Mouse (Mus musculus) brain, embryonic 14.5 days (tissue): Measurements from ENCODE around the gene Ogg1. TPM values are rescaled to one million over a fixed set of nuclear protein-coding genes. Genes with fewer than 3 reads are reported as not detected.

Experiments used
- DNase-seq: peaks from one replicate; pipeline ENCODE4 v3.0.0-alpha.2; 2011; ENCODE audit warnings: low read depth
- CTCF ChIP-seq: fragments of 200-500 bp; IDR thresholded peaks from 2 replicates; pipeline ENCODE4 v1.5.1; 2012; ENCODE audit warnings: inconsistent platforms, mild to moderate bottlenecking, moderate library complexity, borderline replicate concordance; ENCODE audit not compliant: insufficient read depth, insufficient read length; ENCODE audit errors: extremely low read depth
- POLR2A ChIP-seq: fragments of 200-500 bp; IDR thresholded peaks from 2 replicates; pipeline ENCODE4 v1.6.1; 2012; ENCODE audit warnings: mild to moderate bottlenecking, inconsistent platforms, borderline replicate concordance; ENCODE audit not compliant: poor library complexity, insufficient read depth, insufficient read length, severe bottlenecking; ENCODE audit errors: extremely low read depth
- polyA plus RNA-seq: library from polyadenylated mRNA; depleted of rRNA; stranded (reverse); fragments of >200 nt; gene quantifications from 2 replicates; pipeline ENCODE4 v1.2.3, GENCODE M21; 2012; rRNA removed

Ogg1 gene
- polyA plus RNA-seq, 1 experiment, result 13.2 TPM

DNA sequence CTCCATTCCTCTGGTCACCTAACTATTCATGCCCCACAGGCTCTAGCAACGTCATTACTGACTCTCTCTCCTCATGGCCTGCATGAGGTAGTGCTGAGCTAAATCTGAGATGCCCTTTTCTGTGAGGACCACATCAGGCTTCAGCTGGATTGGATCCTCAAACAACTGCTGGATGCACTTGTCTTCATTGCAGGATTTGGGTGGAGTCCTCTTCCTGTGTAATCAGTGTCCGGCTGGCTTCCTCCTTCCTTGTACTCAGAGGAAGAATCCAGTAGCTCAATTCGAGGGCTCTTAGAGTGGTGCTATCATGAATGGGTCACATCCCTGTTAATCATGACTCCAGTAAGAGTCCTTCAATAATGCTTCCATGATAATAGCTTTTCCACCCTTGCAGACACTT, 26.9 kb downstream of the Ogg1 start:
- DNase-seq, result no peak
- TF ChIP-seq POLR2A (no peak), CTCF (no peak)

DNA sequence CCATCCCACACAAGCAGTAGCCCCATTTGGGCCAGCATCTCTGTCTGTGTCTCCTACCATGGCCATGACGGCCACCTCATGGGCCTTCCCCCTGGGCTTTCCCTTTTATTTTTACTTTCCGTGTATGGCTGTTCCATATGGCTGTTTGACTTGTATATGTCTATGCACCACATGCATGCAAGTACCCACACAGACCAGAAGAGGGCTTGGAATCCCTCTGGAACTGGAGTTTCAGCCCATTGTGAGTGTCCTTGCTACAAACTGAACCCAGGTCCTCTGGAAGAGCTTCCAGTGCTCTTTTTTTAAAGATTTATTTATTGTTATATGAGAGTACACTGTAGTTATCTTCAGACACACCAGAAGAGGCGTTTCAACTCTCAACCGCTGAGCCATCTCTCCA, 34.7 kb downstream of the Ogg1 start:
- no peak for DNase-seq
- TF ChIP-seq POLR2A, result no peak
- TF ChIP-seq CTCF, result no peak

DNA sequence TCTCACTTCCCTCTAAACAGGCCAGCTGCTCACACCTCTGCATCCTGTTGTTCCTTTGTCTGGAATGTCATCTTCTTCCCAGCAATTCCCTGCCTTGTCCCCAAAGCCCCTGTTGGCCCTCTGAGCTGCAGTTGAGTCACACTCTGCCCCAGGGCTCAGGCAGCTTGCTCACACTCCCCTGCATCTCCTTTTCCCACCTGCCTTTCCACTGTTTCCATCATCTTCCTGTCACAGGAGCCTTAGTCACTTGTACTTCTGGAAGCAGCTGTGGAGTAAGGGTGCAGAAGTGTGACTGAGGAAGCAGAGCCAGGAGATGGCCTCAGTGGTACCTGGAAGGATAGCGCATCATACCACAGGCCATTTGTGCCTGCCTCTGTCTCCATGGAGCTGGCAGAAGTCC, 35.5 kb downstream of the Ogg1 start:
- TF ChIP-seq POLR2A (no peak), CTCF (no peak)
- no peak for DNase-seq

DNA sequence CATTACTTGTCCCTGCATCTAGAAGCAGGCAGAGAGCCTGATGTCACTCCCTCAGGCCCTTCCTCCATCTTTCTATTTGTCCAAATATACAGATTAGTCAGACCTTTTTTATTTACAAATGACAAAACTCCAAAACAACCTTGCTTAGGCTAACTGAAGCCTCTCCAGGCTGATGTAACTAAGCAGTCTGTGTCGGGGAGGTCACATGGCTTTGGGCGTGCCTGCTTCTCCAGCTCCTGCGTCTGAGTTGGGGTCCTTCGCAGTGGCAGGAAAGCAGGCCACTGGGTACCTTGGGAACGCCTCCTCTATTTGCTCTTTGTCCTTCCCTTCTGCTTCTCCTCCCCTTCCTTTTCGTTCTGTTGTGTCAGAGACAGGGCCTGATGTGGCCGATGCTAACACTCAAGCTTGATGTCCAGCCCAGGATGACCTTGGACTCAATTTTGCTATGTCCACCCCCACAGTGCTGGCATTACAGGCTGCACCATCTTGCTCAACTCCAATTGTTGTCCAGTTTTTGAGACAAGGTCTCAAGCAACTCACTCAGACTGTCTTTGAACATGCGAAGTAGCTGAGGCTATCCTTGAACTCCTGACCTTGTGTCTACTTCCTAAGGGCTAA, 37.9 kb downstream of the Ogg1 start:
- TF ChIP-seq CTCF (no peak), POLR2A (no peak)
- no peak for DNase-seq

DNA sequence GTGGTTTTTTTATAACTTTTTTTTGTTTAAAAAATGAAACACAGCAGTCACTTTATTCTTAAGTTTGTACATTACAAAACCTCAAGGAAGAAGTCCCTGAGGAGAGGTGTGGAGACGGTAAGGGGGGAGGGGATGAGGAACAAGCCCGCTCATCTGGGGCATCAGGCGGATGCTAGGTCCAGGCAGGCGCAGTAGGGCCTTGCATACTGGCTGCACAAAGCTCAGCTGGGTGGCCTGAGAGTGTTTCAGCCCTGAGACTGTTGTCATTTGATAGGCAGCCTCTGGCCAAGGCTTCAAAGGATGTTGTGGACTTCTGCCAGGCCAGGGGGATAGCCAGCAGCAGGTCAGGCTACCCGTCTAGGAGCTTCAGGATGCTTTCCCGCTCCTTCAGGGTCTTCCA, 39.9 kb downstream of the Ogg1 start:
- no peak for DNase-seq
- no peak for TF ChIP-seq POLR2A
- TF ChIP-seq CTCF, result no peak

DNA sequence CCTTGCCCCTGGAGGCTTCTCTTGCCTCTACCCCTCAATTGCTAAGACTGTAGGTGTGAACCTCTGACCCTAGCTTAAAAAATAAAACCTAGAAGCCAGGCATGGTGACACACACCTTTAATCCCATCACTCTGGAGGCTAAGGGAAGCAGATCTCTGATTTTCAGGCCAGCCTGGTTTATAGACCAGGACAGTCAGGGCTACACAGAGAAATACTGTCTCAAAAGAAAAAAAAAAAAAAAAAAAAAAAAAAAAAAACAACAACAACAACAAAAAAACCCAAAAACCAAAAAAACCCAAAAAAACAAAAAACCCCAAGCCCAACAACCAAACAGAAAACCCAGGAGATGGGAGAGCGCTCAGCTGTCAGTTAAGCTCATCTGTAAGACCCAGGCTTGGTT, 40.8 kb downstream of the Ogg1 start:
- TF ChIP-seq POLR2A, result no peak
- TF ChIP-seq CTCF, result no peak
- no peak for DNase-seq

DNA sequence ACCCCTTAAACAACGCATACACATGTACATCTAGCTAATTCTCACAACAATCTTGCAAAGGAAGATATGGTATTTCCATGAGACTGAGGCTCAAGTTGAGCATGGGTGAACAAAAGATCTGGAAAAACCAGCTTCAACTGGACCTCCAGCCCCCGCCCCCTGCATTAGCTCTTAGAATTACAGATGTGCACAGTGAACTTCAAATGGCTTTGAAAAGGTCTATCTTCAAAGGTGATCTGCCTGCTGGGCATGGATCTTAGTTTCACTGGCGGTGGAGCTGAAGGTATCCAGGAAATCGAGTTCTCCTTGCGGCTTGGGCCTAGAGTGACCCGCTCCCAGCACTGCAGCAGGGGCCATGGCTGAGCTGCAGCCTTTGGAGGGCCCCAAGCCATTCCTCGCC, 41.4 kb downstream of the Ogg1 start:
- no peak for TF ChIP-seq POLR2A
- no peak for TF ChIP-seq CTCF
- DNase-seq, result no peak

DNA sequence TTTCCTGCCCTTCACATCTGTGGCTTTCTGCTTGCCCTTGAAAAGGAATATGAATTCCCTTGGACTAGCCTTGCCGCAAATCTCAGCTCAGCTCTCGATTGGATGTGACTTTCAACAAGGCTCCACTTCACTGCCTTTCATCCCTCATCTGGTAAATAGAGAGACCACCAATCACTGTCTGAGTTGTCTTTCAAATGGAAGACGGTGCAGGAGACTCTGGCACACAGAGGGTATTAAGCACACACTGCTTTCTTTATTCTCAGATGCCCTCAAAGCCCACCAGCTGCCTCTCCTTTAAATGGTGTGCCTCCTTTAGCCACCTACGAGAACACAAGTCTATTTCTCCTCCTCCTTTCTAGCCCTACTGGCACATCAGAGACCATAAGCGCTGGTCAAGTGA, 41.8 kb downstream of the Ogg1 start:
- no peak for TF ChIP-seq POLR2A
- TF ChIP-seq CTCF, result no peak
- no peak for DNase-seq

DNA sequence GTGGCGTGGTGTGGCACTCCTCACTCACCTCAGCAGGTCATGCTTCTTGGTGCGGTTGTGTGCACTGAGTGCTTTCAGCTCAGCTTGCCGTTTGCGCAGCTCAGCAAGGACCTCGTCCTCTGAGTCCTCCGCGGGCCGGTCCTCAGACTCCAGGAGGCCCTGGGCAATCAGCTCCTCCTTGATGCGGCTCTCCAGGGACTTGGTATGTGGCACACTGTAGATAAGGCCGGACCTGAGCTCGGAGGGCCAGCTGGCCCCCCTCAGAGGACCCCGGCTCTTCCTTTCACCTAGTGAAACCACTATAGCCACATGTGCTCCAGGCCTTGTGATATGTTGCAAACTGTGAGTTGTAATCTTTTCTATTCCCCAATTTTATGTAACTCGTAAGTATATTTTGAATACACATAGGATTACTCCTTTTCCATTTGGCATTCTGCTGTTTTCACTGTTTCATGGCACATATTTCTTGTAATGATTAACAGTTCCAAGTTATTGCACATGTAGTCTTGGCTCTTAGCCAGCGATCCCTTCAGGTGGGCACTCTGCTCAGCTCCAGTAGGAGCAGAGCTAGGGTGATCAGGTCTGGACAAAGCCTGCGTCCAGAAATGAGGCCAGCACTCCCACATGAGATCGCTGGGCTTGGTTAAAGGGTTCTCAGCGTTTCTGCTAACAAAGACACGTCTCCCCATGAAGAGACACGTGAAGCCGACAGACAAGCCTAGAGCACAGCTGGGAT, 43.6 kb downstream of the Ogg1 start:
- no peak for TF ChIP-seq POLR2A
- no peak for TF ChIP-seq CTCF
- no peak for DNase-seq

DNA sequence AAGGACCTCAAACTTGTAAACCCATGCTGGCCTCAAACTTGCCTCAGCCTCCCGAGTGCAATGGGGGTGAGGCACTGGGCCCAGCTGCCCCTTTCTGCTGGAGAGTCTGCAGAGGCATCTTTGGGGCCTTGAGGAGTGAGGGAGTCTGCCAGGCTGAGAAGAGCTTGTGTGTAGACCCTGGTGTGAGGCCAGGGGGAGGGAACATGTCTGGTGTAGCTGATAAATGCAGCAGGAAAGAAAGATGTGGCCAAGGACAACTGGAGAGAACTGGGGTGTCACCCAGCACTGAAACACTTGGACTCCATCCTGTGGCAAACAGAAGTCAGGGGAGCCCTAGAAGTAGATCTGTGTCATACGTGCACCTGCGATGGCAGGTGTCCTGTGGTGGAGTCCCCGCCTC, 46.7 kb downstream of the Ogg1 start:
- DNase-seq, result no peak
- no peak for TF ChIP-seq POLR2A
- no peak for TF ChIP-seq CTCF

DNA sequence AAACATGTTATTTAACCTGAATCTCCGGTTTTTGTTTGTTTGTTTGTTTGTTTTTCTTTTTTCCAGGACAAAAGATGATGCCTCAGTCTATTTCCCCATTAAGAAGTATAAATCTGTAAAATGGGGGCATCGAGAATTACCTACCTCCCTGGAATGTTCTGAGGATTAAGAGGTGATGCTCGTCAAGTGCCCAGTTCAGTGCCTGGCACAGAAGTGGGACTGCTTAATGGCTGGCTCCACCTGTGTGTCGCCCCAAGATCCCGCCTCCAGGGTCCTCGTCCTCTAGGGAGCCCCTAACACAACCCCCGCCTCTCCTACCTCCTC, 50.4 kb downstream of the Ogg1 start:
- TF ChIP-seq CTCF, result no peak
- TF ChIP-seq POLR2A, result no peak
- DNase-seq, result no peak

DNA sequence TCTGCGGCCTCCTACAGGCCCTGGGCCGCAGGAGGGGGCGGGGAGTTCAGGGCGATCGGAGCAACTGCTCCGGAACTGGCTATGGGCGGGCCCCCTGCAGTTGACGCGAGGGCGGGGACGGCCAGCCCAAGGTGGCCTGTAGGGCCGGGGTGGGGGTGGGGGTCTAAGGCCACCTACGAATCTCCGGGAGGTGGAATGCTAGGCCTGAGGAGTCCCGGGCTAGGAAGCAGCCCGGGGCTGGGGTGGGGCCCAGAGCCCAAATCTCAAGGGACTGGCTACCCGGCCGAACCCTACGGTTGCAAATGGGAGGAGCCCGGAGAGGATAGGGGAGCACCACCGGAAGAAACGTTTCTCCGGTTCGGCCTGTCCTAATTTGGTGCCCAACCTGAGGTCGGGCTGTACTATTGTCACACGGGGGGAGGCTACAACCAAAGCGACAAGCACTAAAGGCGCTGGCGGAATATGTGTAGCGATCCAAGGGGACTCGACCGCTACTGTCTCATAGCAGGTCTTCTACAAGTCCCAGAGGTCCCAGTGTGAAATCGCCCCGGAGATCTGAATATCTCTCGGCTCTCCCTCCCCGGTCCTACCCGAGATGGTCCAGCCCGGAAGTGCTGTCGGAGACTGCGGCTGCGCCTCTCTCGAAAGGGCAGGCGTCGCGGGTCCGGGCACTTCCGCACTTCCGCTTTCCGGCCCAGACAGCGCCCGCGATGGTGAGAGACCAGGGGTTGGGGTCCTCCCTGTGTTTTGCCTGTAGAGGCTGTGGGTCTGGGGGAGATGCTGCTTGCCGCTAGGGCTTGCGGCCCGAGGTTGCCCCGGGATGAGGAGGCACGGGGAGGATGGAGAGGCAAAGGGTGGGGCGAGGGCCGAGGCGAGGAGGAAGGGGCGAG, 51.0 kb downstream of the Ogg1 start, which contains the start of the genes Tada3 and Arpc4:
Gene Tada3 (minus strand): TSS at position 388 of the 890 bp plus-strand sequence.
Gene Arpc4 (plus strand): TSS at position 620 of the 890 bp plus-strand sequence.
- DNase-seq, result peak; percentile 97
- no peak for TF ChIP-seq CTCF
- TF ChIP-seq POLR2A, result peak; percentile 49; the same call in 1 of the 2 replicates

DNA sequence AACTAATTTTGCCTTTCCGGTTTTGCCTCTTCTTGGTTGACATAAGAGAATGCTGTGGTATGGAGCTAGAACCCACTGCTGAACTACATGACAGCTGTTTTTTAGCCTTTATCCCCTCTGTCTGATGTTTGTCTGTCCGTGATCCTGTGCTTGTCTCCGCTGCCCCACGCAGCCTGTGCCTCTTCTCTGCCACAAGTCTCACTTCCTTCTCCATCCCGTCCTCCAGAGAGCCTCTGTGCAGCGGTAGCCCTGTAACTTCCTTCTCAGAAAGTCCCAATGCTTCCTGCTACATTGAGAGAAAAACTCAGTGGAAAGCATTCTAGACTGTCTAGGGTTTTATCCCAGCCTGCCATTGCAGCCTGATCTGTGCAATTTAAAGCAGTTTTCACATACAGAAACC, 52.5 kb downstream of the Ogg1 start:
- TF ChIP-seq CTCF (no peak), POLR2A (no peak)
- DNase-seq, result no peak

DNA sequence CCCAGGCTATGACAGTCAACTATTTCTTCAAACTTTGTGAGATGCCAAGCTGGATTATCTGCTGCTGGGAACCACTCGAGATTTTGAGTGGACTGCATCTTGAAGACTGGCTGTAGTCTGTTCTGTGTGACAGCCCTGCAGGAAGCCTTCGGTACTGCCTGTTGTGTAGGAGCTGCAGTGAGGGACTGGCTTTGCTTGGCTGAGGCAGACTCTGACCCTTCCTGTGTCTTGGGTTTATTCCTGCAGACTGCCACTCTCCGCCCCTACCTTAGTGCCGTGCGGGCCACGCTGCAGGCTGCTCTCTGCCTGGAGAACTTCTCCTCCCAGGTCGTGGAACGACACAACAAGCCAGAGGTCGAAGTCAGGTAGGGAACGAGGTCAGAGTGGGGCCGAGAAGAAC, 53.7 kb downstream of the Ogg1 start:
- TF ChIP-seq POLR2A, result no peak
- TF ChIP-seq CTCF, result no peak
- no peak for DNase-seq

DNA sequence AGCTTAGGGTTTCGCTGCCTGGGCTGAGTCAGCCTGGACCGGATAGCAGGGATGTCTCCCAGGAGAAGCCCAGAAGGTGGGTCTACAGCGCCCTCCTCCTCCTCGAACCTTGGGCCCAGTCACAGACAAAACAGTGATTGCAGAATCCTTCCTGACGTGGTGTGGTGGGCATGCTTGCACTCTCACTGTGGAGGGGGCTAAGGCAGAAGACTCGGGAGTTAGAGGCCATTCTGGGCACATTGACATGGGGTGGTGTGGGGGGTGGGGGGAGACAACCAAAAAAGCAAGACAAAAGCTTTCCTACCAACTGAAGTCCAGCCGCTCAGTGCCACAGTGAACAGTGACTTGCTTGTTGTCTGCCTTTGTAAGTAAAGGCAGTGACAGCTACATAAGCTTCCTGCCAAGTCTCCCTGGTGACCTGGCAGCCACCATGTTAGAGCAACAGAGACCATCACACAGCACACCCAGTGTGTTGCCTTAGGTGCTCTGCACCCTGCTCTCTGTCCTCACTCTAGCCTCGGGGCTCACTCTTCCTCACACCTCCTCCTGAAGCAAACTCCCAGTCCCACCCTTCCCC, 57.7 kb downstream of the Ogg1 start:
- TF ChIP-seq POLR2A, result no peak
- TF ChIP-seq CTCF, result no peak
- peak; percentile 64 for DNase-seq

Other genes with a start within 250 kb of the Ogg1 start
- gene Setd5, start 249.6 kb upstream of the Ogg1 start, polyA plus RNA-seq, result 55.2 and 77.4 TPM in 2 replicates
- 55.7 and 93.3 TPM in 2 replicates for gene Lhfpl4, start 131.6 kb upstream of the Ogg1 start, polyA plus RNA-seq
- gene Mtmr14, start 89.1 kb upstream of the Ogg1 start, polyA plus RNA-seq, result 38.6 and 51.5 TPM in 2 replicates
- gene Cpne9, start 44.7 kb upstream of the Ogg1 start, polyA plus RNA-seq, result 2.1 and 4.2 TPM in 2 replicates
- 34.5 and 37.3 TPM in 2 replicates for gene Brpf1, start 19.8 kb upstream of the Ogg1 start, polyA plus RNA-seq
- 62.7 and 64.7 TPM in 2 replicates for gene Camk1, start 17.0 kb downstream of the Ogg1 start, polyA plus RNA-seq
- gene Tada3, start 50.9 kb downstream of the Ogg1 start, polyA plus RNA-seq, result 67.8 and 70.8 TPM in 2 replicates
- gene Arpc4, start 51.1 kb downstream of the Ogg1 start, polyA plus RNA-seq, result 117 and 127 TPM in 2 replicates
- 23.1 and 25.5 TPM in 2 replicates for gene Ttll3, start 62.3 kb downstream of the Ogg1 start, polyA plus RNA-seq
- 27.6 and 50.7 TPM in 2 replicates for gene Rpusd3, start 92.4 kb downstream of the Ogg1 start, polyA plus RNA-seq
- gene Cidec, start 108.8 kb downstream of the Ogg1 start, polyA plus RNA-seq, result 0.07 and 0.16 TPM in 2 replicates
- gene Jagn1, start 115.6 kb downstream of the Ogg1 start, polyA plus RNA-seq, result 60.1 and 71.0 TPM in 2 replicates
- 0.47 and 0.63 TPM in 2 replicates for gene Il17re, start 131.5 kb downstream of the Ogg1 start, polyA plus RNA-seq
- 2.7 and 3.3 TPM in 2 replicates for gene Il17rc, start 144.5 kb downstream of the Ogg1 start, polyA plus RNA-seq
- 33.3 and 42.2 TPM in 2 replicates for gene Creld1, start 156.3 kb downstream of the Ogg1 start, polyA plus RNA-seq
- 8.7 and 8.9 TPM in 2 replicates for gene Prrt3, start 175.0 kb downstream of the Ogg1 start, polyA plus RNA-seq
- 63.0 TPM in 2 replicates for gene Emc3, start 204.7 kb downstream of the Ogg1 start, polyA plus RNA-seq
- gene Fancd2, start 204.7 kb downstream of the Ogg1 start, polyA plus RNA-seq, result 5.0 and 9.1 TPM in 2 replicates